Mouse (Mus musculus) limb, embryonic 10.5 days (tissue): ENCODE results near the gene Kremen1. TPM values are rescaled to one million over a fixed set of nuclear protein-coding genes. Genes with fewer than 3 reads are reported as not detected.

Source experiments
- DNase-seq: peaks from one replicate; pipeline ENCODE4 v3.0.0-alpha.2; 2017; ENCODE audit warnings: low spot score
- H3K27ac ChIP-seq: fragments of 300-500 bp; sonication (generic); 2 replicates; pipeline ENCODE4 v1.5.1; 2016; ENCODE audit warnings: mild to moderate bottlenecking
- H3K27me3 ChIP-seq: fragments of 300-500 bp; sonication (generic); 2 replicates; pipeline ENCODE4 v1.6.1; 2016; ENCODE audit warnings: low read depth, mild to moderate bottlenecking; ENCODE audit not compliant: poor library complexity, severe bottlenecking
- H3K36me3 ChIP-seq: fragments of 300-500 bp; sonication (generic); 2 replicates; pipeline ENCODE4 v1.6.1; 2016; ENCODE audit warnings: mild to moderate bottlenecking, moderate library complexity
- H3K4me1 ChIP-seq: fragments of 300-500 bp; sonication (generic); 2 replicates; pipeline ENCODE4 v1.6.1; 2016
- H3K4me3 ChIP-seq: fragments of 300-500 bp; sonication (generic); 2 replicates; pipeline ENCODE4 v1.5.1; 2016; ENCODE audit warnings: mild to moderate bottlenecking, moderate library complexity
- H3K9me3 ChIP-seq: fragments of 300-500 bp; sonication (generic); replicated peaks from 2 replicates; pipeline ENCODE4 v1.6.1; 2016; ENCODE audit warnings: mild to moderate bottlenecking
- WGBS: fragments of 180-500 bp; shearing (Covaris S2); methylation state at CpG from one replicate; pipeline ENCODE4 v1.1.7; 2016; 5-methylcytosine and 5-hydroxymethylcytosine counted together
- polyA plus RNA-seq: library from polyadenylated mRNA; unstranded; fragments of >200 nt; fragmentation: Nextera tagmentation; extraction: Ambion mirVana; gene quantifications from 2 replicates; pipeline ENCODE4 v1.2.1, GENCODE M21; 2016

Kremen1 gene
- polyA plus RNA-seq, 1 experiment from 2014 or later = 17.8 TPM

DNA sequence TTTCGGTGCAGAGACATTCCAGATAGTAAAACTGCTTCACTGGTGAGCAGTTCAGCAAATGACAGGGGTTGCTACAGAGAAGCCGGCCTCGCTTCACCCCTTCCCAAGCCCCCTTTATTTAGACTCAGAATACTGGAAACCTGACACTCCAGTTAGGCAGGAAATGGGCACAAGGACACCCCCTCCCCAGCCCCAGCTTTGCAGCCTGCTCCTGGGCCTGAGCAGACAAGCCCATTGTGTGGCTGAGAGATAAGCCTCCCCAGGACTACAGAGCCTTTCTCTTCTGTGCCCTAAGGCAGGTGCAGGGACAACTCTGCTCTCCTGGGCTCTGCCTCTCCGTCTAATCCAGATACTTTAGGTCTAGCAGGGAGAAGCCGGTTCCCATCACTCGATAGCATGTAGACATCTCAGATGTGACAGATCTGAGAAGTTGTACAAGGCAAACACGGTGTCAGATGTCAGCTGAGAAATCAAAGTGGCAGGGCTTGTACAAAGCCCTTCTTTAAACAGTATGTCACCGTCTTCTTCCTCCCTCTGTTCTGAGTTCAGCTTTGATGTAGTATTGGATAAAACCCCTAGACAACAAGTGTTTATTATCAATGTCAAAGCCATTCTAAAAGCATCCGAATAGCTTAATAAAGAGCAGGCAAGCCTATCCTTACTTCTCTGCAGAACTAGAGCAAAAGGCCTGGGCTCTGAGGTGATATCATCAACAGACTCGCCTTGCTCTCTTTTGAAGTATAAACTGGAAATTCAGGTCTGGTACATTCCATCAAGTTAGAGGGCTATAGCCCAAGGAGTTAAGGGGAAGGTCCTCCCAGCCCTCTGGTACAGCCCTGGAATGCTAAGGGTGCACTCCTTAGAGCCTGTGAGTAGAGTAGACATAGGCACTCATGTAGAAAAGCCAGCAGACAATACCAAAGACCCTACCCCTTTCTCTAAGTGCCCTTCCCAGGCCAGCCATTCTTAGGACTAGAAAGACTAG lies 21.4 kb downstream of the Kremen1 start:
- Histone ChIP-seq H3K4me3 (0 out of 2 replicates have a peak overlapping the region, but pooled peaks have one; percentile 15), H3K36me3 (peaks cover 26% of the 10 kb centered on the region), H3K27me3 (no peaks in the 10 kb centered on the region), H3K9me3 (no peaks in the 10 kb centered on the region), H3K27ac (peak overlapping the region; percentile 78), H3K4me1 (peaks cover 36% of the 10 kb centered on the region)
- DNase-seq = peak; percentile 56
- WGBS = 10% methylated on average over 10 of the region's 10 CpGs

DNA sequence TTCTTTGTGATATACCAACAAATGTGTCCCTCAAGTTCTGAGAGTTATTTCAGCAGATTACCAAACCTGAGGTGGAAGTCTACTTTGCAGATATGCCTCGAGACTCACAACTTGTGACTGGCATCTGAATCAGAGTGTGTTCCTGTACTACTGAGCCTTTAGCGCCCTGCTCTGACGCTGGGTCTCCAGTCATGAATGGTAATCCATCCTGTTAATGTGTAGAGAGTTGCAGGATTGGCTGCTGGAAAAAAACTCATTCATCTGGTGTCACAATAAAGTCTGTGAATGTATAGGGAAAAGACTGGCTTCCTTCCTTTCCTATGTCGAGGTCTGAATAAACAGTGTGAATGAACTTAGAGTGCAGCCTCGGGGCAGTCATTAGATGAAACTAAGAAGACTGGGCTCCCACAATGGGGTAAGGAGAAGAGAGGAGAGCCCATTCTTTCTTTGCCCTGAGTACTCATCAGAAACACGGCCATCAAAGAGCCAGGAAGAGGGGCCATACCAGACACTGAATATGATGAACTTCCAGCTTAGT lies 41.4 kb downstream of the Kremen1 start:
- Histone ChIP-seq H3K36me3 (no peaks in the 10 kb centered on the region), H3K4me1 (peaks cover 10% of the 10 kb centered on the region; the same call in 1 of the 2 replicates), H3K9me3 (no peaks in the 10 kb centered on the region), H3K4me3 (no peak overlapping the region), H3K27me3 (no peaks in the 10 kb centered on the region), H3K27ac (no peak overlapping the region)
- DNase-seq = no peak
- 78% methylated on average over 6 of the region's 6 CpGs for whole genome bisulfite sequencing

DNA sequence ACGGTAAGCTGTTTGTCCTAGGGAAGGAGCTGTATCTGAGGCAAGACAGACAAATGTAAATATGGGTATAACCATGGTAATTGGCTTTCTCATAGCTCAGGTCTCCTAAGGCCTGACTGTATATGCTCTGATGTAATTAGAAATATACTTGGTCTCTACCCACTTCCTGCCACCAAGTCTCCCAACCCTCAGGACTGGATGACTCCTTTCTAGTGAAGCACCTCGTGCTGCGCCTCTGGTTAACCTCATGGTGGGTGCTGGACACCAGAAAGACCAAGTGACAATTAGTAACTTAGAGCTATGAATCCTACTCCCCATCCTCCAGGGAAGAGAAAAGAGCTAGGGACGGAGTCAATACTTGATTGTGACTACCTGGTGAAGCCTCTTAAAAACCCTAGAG lies 42.0 kb downstream of the Kremen1 start:
- H3K36me3 ChIP-seq = no peaks in the 10 kb centered on the region; the same call in 1 of the 2 replicates
- H3K27ac ChIP-seq = no peak overlapping the region
- no peak for DNase-seq
- H3K4me3 ChIP-seq = no peak overlapping the region
- no peaks in the 10 kb centered on the region for H3K9me3 ChIP-seq
- H3K4me1 ChIP-seq = peaks cover 10% of the 10 kb centered on the region; the same call in 1 of the 2 replicates
- H3K27me3 ChIP-seq = no peaks in the 10 kb centered on the region
- 92% methylated on average over 4 of the region's 4 CpGs for WGBS

DNA sequence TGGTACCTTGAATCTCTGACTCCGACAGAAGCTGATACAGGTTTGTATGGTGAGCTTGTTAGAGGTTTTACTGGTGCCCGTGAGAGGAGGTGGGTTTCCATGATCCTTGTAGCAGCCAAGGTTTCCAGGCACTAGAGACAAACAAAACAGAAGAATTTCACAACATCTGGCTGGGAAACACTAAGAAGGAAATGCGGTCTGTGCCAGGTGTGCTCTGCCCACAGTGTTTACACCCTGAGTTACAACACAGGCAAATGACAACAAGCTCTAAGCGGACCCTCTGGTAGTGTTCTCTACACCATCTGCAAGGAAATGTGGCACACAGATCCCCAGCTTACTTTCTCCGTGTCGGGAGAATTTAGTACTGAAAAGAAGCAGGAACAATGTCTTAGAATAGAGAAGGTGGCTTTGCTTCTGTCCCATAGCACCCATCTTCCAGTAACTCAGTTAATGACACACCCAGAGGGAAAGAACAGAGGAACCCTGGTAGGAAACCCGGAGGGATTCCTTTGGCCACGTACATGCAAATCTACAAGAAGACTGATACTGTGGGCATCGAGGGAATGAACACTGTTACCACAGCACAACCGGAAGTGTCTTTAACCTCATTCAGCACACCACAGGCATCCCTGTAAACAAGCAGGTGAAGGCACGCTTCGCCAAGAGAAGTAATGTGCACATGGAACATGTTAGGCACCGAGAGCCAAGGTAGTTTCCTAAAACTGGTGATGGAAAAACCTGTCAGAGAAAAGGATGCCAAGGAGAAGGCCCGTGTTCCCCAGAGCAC lies 45.8 kb downstream of the Kremen1 start:
- no peak for DNase-seq
- Histone ChIP-seq H3K36me3 (no peaks in the 10 kb centered on the region; the same call in 1 of the 2 replicates), H3K27ac (no peak overlapping the region), H3K9me3 (no peaks in the 10 kb centered on the region), H3K4me1 (no peaks in the 10 kb centered on the region), H3K4me3 (no peak overlapping the region), H3K27me3 (no peaks in the 10 kb centered on the region)
- WGBS = 92% methylated on average over 14 of the region's 14 CpGs

DNA sequence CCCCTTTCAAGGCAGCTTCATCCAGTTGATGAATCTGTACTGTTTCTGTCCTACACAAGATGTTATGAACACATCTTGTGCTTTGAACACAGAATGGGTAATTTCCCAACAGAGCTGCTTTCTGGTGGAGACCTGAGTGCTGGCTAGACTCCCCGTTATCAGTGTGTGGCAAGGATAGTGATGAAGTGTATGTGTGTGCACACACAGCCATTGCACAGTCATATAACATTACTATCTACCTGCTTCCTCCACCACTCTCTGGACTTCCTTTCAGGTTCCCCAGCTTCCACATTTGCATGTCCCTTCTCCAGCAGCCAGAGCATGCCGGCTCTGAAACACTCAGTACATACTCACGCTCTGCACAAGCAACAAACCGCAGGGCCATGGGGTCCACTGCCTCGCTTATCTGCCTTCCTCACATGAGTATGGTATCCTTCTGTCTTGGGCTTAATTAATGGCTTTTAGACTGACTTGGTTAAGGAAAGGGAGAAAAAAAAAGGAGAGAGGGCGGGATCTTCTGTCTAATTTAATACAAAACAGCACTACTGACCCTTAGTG lies 46.8 kb downstream of the Kremen1 start:
- no peaks in the 10 kb centered on the region for H3K4me1 ChIP-seq
- WGBS = 88% methylated on average over 6 of the region's 6 CpGs
- DNase-seq = no peak

DNA sequence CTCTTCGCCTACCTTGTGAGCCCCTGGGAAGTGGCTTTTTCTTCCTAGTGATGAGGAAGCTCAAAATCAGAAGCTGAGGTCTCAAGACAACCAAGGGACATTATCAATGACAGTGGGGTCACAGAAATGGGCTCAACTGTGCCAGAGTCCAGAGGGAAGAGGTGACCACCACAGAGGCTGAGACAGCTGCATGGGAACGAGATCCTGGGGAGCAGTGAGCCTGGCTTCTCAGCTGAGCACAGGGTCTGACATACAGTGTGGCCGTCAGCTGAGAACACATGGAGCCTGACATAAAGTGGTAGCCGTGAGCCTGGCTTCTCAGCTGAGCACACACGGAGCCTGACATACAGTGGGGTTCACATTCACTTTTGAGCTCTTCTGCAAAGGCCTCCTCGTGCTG lies 58.3 kb downstream of the Kremen1 start:
- DNase-seq = no peak
- Histone ChIP-seq H3K36me3 (peaks cover 23% of the 10 kb centered on the region), H3K4me1 (peaks cover 6% of the 10 kb centered on the region; the same call in 1 of the 2 replicates), H3K27me3 (no peaks in the 10 kb centered on the region), H3K9me3 (no peaks in the 10 kb centered on the region), H3K4me3 (no peak overlapping the region), H3K27ac (no peak overlapping the region)
- 89% methylated on average over 6 of the region's 6 CpGs for WGBS

More for the DNA sequence above, 46.8 kb downstream of the Kremen1 start:
- H3K27me3 ChIP-seq = no peaks in the 10 kb centered on the region
- no peaks in the 10 kb centered on the region for H3K9me3 ChIP-seq
- H3K36me3 ChIP-seq = peaks cover 4% of the 10 kb centered on the region
- no peak overlapping the region for H3K27ac ChIP-seq
- H3K4me3 ChIP-seq = no peak overlapping the region

DNA sequence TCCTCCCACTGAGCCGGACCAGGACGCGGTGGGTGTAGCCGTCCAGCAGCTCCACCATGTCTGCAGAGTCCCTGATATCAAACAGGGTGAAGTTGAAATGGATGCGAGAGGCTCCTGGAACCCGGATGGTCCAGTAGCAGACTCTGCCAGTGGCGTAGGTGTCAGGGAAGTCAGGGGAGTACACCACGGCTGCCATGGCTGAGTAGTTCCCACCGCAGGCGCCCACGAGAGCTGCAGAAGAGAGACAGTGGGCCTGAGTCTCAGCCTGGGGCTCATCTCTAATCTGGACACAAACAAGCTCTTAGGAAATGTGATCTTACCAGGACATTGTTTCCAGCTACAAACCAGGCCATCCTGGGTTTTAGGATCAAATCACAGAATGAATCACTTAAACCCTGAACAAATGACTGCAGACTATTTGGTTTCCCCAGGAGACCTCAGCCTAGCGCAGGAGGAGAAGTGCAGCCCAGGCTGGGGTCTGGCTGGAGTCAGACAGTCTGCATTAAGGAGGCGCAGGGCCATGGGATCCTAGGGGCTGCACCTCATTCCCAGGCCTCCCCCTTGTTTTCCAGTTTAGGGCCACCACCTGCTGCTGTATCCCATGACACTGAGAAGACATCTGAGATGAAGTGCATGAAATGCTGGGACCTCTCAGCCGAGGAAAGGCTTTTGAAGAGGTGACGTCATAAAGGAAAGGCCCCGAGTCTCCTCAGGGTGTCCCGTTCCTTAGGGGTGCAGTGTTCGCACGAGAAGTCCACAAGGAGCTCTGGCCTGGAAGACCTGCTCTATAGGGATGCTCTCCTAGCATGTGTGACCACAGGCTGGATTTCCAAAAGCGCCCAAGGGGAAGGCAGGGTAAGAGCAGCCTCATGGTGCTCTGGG lies 59.3 kb downstream of the Kremen1 start:
- peaks cover 2% of the 10 kb centered on the region; the same call in 1 of the 2 replicates for H3K4me1 ChIP-seq
- peaks cover 22% of the 10 kb centered on the region for H3K36me3 ChIP-seq
- no peak overlapping the region for H3K4me3 ChIP-seq
- DNase-seq = no peak
- H3K9me3 ChIP-seq = no peaks in the 10 kb centered on the region
- no peaks in the 10 kb centered on the region for H3K27me3 ChIP-seq
- WGBS = 93% methylated on average over 20 of the region's 20 CpGs
- H3K27ac ChIP-seq = no peak overlapping the region

DNA sequence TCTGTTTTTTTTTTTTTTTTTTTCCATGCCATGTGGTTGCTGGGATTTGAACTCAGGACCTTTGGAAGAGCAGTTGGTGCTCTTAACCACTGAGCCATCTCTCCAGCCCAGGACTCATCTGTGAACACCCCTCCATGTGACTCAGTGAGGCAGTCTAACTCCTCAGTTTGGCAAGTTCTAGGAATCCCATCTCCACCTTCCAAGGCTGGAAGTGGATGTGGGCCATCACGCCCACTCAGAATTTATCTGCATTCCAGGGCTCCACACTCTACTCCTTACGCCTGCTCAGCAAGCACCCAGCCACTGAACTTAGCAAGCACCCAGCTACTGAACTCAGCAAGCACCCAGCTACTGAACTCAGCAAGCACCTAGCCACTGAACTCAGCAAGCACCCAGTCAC lies 61.5 kb downstream of the Kremen1 start:
- Histone ChIP-seq H3K9me3 (no peaks in the 10 kb centered on the region), H3K27ac (no peak overlapping the region), H3K4me3 (no peak overlapping the region), H3K4me1 (no peaks in the 10 kb centered on the region), H3K36me3 (peaks cover 21% of the 10 kb centered on the region), H3K27me3 (no peaks in the 10 kb centered on the region)
- 92% methylated on average over 2 of the region's 2 CpGs for WGBS
- no peak for DNase-seq

DNA sequence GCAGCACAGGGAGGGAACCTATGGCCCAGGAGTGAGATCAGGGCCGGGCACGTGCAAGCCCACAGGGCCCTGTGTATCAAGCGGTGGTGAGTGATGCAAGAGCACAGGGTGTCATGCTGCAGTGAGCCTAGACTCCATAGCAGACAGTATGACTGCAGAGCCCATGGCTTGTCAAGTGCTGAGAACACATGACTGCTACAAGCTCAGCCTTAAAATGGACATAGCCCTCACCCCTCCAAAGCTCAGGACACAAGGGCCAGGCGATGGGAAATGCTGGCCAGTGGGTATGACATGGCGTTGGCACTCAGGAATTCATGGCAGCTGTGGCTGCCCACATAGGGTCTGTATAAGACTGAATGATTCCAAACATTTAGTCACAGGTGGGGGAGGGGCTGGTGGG lies 64.3 kb downstream of the Kremen1 start:
- 87% methylated on average over 5 of the region's 5 CpGs for WGBS
- peaks cover 34% of the 10 kb centered on the region for H3K36me3 ChIP-seq
- H3K27ac ChIP-seq = no peak overlapping the region
- no peak for DNase-seq
- no peak overlapping the region for H3K4me3 ChIP-seq
- no peaks in the 10 kb centered on the region for H3K27me3 ChIP-seq
- no peaks in the 10 kb centered on the region for H3K9me3 ChIP-seq
- peaks cover 8% of the 10 kb centered on the region for H3K4me1 ChIP-seq

DNA sequence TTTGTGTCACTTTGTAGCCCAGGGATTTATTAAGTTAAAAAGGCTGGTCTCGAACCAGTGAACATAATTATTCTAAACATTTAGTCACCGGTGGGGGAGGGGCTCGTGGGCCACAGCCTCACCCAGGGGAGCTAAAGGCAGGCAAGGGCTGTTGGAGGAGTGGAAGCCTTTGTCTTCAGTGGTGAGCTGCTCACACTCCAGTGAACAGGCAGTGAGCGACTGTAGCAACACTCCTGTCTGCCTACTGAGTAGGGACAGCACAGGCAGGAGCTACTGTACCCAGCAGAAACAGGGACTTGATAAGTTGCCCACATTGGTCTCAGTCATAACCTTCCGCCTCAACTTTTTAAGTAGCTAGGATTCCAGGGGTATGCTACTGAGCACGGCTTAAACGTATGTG lies 64.8 kb downstream of the Kremen1 start:
- no peaks in the 10 kb centered on the region for H3K27me3 ChIP-seq
- H3K4me1 ChIP-seq = peaks cover 12% of the 10 kb centered on the region
- H3K36me3 ChIP-seq = peaks cover 34% of the 10 kb centered on the region
- no peak for DNase-seq
- H3K9me3 ChIP-seq = no peaks in the 10 kb centered on the region
- H3K27ac ChIP-seq = 0 out of 2 replicates have a peak overlapping the region, but pooled peaks have one; percentile 1
- 89% methylated on average over 7 of the region's 7 CpGs for WGBS
- H3K4me3 ChIP-seq = no peak overlapping the region

DNA sequence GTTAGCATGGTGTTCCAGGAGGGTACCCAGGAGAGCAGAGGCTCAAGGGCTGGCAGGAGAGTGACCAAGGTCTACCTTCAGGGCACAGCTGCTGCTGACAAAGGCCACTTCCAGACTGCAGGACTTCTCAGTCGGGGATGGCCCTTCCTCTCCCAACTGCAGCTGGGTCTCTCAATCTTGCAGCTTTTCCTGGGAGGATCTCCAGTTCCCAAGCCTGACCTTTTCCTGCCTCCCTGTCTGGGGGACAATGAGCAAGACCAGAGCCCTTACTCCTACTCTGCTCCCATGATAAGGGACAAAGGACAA lies 67.8 kb downstream of the Kremen1 start:
- H3K27ac ChIP-seq = 0 out of 2 replicates have a peak overlapping the region, but pooled peaks have one; percentile 11
- no peak for DNase-seq
- H3K36me3 ChIP-seq = peaks cover 31% of the 10 kb centered on the region
- WGBS = 61% methylated on average over 1 of the region's 1 CpGs
- no peak overlapping the region for H3K4me3 ChIP-seq
- H3K27me3 ChIP-seq = no peaks in the 10 kb centered on the region
- H3K9me3 ChIP-seq = no peaks in the 10 kb centered on the region
- H3K4me1 ChIP-seq = peaks cover 27% of the 10 kb centered on the region
